Mouse (Mus musculus) forebrain, embryonic 13.5 days (tissue): Measurements from ENCODE around the gene AL607142.1. TPM values are rescaled to one million over a fixed set of nuclear protein-coding genes. Genes with fewer than 3 reads are reported as not detected.

ENCODE experiments used
- ATAC-seq: fragments of 200-750 bp; cut with Nextera tagmentation; 2 replicates; pipeline ENCODE4 v1.8.0; 2017
- H3K27ac ChIP-seq: fragments of 300-500 bp; sonication (generic); 2 replicates; pipeline ENCODE4 v1.5.1; 2015; ENCODE audit warnings: inconsistent platforms, mild to moderate bottlenecking, moderate library complexity
- H3K27me3 ChIP-seq: fragments of 300-500 bp; sonication (generic); 2 replicates; pipeline ENCODE4 v1.6.1; 2015; ENCODE audit warnings: mild to moderate bottlenecking, inconsistent platforms
- H3K36me3 ChIP-seq: fragments of 300-500 bp; sonication (generic); 2 replicates; pipeline ENCODE4 v1.6.1; 2015; ENCODE audit warnings: mild to moderate bottlenecking, inconsistent platforms; ENCODE audit not compliant: poor library complexity, severe bottlenecking
- H3K4me1 ChIP-seq: fragments of 300-500 bp; sonication (generic); 2 replicates; pipeline ENCODE4 v1.6.1; 2015; ENCODE audit warnings: inconsistent platforms
- H3K4me2 ChIP-seq: fragments of 300-500 bp; sonication (generic); 2 replicates; pipeline ENCODE4 v1.6.1; 2015; ENCODE audit warnings: inconsistent platforms, mild to moderate bottlenecking, moderate library complexity
- H3K4me3 ChIP-seq: fragments of 300-500 bp; sonication (generic); 2 replicates; pipeline ENCODE4 v1.5.1; 2015; ENCODE audit warnings: mild to moderate bottlenecking, inconsistent platforms
- H3K9ac ChIP-seq: fragments of 300-500 bp; sonication (generic); 2 replicates; pipeline ENCODE4 v1.6.1; 2015; ENCODE audit warnings: mild to moderate bottlenecking, inconsistent platforms
- H3K9me3 ChIP-seq: fragments of 300-500 bp; sonication (generic); replicated peaks from 2 replicates; pipeline ENCODE4 v1.6.1; 2016; ENCODE audit warnings: inconsistent platforms
- WGBS: fragments of 180-500 bp; shearing (Covaris S2); methylation state at CpG from one replicate; pipeline ENCODE4 v1.1.7; 2015; 5-methylcytosine and 5-hydroxymethylcytosine counted together
- polyA plus RNA-seq: library from polyadenylated mRNA; unstranded; fragments of >200 nt; fragmentation: Nextera tagmentation; extraction: Ambion mirVana; gene quantifications from 2 replicates; pipeline ENCODE4 v1.2.1, GENCODE M21; 2015

Gene AL607142.1
- polyA plus RNA-seq, 1 experiment from 2014 or later: not detected

- 88% methylated on average over 7 of the region's 7 CpGs for WGBS
- no peak for ATAC-seq
- H3K4me2 ChIP-seq: no peak overlapping the region
- no peaks in the 10 kb centered on the region for H3K9me3 ChIP-seq
- no peaks in the 10 kb centered on the region for H3K36me3 ChIP-seq
- H3K4me1 ChIP-seq: peaks cover 26% of the 10 kb centered on the region
- no peak overlapping the region for H3K9ac ChIP-seq
- no peak overlapping the region for H3K4me3 ChIP-seq
- H3K27ac ChIP-seq: no peak overlapping the region
- H3K27me3 ChIP-seq: 0 out of 2 replicates have a peak, but pooled peaks cover 5% of the 10 kb centered on the region
Measured at GRCm38 (mm10) chr4:120042480-120042879, 22.3 kb upstream of the AL607142.1 start.

GRCm38 (mm10) chr4:120044612-120045011 is 20.2 kb upstream of the AL607142.1 start:
- Histone ChIP-seq H3K9me3 (no peaks in the 10 kb centered on the region), H3K9ac (no peak overlapping the region), H3K27me3 (no peaks in the 10 kb centered on the region), H3K36me3 (no peaks in the 10 kb centered on the region), H3K4me3 (no peak overlapping the region), H3K4me2 (no peak overlapping the region), H3K27ac (peak overlapping the region; percentile 80), H3K4me1 (peaks cover 26% of the 10 kb centered on the region)
- no peak for ATAC-seq
- WGBS: 77% methylated on average over 5 of the region's 5 CpGs

DNA sequence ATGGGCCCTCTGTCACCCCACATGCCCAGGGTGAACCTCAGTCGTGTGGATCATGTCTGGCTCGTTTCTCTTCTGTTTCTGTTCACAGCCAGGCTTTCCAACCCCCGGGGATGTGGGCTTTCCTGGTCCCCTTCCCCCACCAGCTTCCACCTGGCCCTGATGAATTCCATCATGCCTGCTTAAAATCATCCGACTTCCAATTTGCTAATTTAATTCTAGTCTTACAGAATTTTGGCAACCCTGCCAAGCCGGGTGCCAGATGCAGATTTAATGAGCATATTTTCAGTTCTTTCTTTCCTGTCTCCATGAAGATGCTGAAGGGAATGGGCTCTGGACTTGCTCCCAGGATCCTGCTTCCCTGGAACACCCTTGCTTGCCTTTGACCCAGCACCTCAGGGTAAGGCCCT is 19.7 kb upstream of the AL607142.1 start:
- no peak overlapping the region for H3K4me3 ChIP-seq
- peak overlapping the region; percentile 80 for H3K27ac ChIP-seq
- peak; percentile 80 for ATAC-seq
- H3K36me3 ChIP-seq: no peaks in the 10 kb centered on the region
- H3K4me1 ChIP-seq: peaks cover 26% of the 10 kb centered on the region
- H3K9ac ChIP-seq: no peak overlapping the region
- 44% methylated on average over 5 of the region's 5 CpGs for WGBS
- H3K4me2 ChIP-seq: no peak overlapping the region
- H3K9me3 ChIP-seq: no peaks in the 10 kb centered on the region
- no peaks in the 10 kb centered on the region for H3K27me3 ChIP-seq

GRCm38 (mm10) chr4:120045871-120046270 is 18.9 kb upstream of the AL607142.1 start:
- Histone ChIP-seq H3K4me1 (peaks cover 26% of the 10 kb centered on the region), H3K9ac (no peak overlapping the region), H3K4me2 (no peak overlapping the region), H3K36me3 (no peaks in the 10 kb centered on the region), H3K4me3 (no peak overlapping the region), H3K27ac (peak overlapping the region; percentile 80), H3K27me3 (no peaks in the 10 kb centered on the region), H3K9me3 (no peaks in the 10 kb centered on the region)
- no peak for ATAC-seq
- 90% methylated on average over 7 of the region's 7 CpGs for WGBS

GRCm38 (mm10) chr4:120047060-120047459 is 17.7 kb upstream of the AL607142.1 start:
- Histone ChIP-seq H3K9ac (no peak overlapping the region), H3K36me3 (no peaks in the 10 kb centered on the region), H3K9me3 (no peaks in the 10 kb centered on the region), H3K4me3 (no peak overlapping the region), H3K27ac (0 out of 2 replicates have a peak overlapping the region, but pooled peaks have one; percentile 2), H3K4me1 (peaks cover 26% of the 10 kb centered on the region), H3K27me3 (no peaks in the 10 kb centered on the region), H3K4me2 (no peak overlapping the region)
- ATAC-seq: no peak
- WGBS: 27% methylated on average over 4 of the region's 4 CpGs

GRCm38 (mm10) chr4:120048274-120048673 is 16.5 kb upstream of the AL607142.1 start:
- H3K9me3 ChIP-seq: no peaks in the 10 kb centered on the region
- no peaks in the 10 kb centered on the region for H3K36me3 ChIP-seq
- 69% methylated on average over 4 of the region's 4 CpGs for WGBS
- no peaks in the 10 kb centered on the region for H3K27me3 ChIP-seq
- H3K4me1 ChIP-seq: peaks cover 26% of the 10 kb centered on the region
- no peak overlapping the region for H3K27ac ChIP-seq
- no peak overlapping the region for H3K9ac ChIP-seq
- H3K4me2 ChIP-seq: no peak overlapping the region
- no peak for ATAC-seq
- H3K4me3 ChIP-seq: no peak overlapping the region

DNA sequence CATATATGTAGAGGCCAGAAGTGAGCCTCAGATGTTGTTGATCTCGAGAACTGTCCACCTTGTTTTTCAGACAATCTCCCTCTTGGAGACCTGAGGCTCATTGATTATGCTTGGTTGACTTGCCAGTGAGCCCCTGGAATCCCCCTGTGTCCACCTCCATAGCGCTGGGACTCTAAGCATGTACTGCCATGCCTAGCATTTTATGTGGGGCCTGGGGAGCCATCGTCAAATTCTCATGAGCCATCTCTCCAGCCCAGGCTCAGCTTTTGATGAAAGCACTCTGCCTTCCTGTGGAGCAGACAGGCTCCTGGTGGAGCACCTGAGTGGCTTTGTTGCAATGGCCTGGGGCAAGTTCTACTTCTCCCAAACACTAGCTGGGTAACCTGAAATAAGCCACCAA is 14.9 kb upstream of the AL607142.1 start:
- H3K36me3 ChIP-seq: no peaks in the 10 kb centered on the region
- WGBS: 86% methylated on average over 3 of the region's 3 CpGs
- no peak for ATAC-seq

DNA sequence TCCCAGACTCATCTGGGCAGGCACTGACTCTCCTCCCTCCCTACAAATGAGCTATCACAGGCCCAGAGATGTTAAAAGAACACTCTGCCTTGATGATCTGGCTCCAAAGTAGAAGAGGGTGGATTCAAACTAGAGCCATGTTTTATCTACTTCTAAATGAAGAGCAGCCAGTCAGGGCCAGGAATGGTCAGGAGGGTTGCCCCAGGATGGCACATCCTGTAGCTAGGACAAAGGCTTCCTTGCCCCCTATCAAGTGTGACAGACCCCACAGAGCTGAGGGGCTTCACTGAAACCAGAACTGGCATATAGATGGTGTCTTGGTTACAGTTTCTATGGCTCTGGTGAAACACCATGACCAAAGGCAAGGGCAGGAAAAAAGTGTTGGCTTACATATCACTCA is 12.3 kb upstream of the AL607142.1 start:
- no peak overlapping the region for H3K27ac ChIP-seq
- H3K4me2 ChIP-seq: no peak overlapping the region
- H3K9ac ChIP-seq: no peak overlapping the region
- ATAC-seq: no peak
- H3K9me3 ChIP-seq: no peaks in the 10 kb centered on the region
- H3K27me3 ChIP-seq: no peaks in the 10 kb centered on the region
- H3K4me3 ChIP-seq: no peak overlapping the region
- H3K4me1 ChIP-seq: no peaks in the 10 kb centered on the region
- H3K36me3 ChIP-seq: no peaks in the 10 kb centered on the region

More for the DNA sequence above, 14.9 kb upstream of the AL607142.1 start:
- H3K4me2 ChIP-seq: no peak overlapping the region
- H3K9me3 ChIP-seq: no peaks in the 10 kb centered on the region
- no peak overlapping the region for H3K9ac ChIP-seq
- peaks cover 23% of the 10 kb centered on the region for H3K4me1 ChIP-seq
- no peak overlapping the region for H3K27ac ChIP-seq
- H3K27me3 ChIP-seq: no peaks in the 10 kb centered on the region
- no peak overlapping the region for H3K4me3 ChIP-seq

- H3K27ac ChIP-seq: no peak overlapping the region
- H3K4me2 ChIP-seq: no peak overlapping the region
- H3K36me3 ChIP-seq: no peaks in the 10 kb centered on the region
- H3K4me1 ChIP-seq: no peaks in the 10 kb centered on the region
- no peak for ATAC-seq
- no peak overlapping the region for H3K9ac ChIP-seq
- H3K9me3 ChIP-seq: no peaks in the 10 kb centered on the region
- no peaks in the 10 kb centered on the region for H3K27me3 ChIP-seq
- H3K4me3 ChIP-seq: no peak overlapping the region
- WGBS: 94% methylated on average over 11 of the region's 11 CpGs
Measured at GRCm38 (mm10) chr4:120053026-120054005, 11.5 kb upstream of the AL607142.1 start.

GRCm38 (mm10) chr4:120054145-120054544 is 10.7 kb upstream of the AL607142.1 start:
- no peaks in the 10 kb centered on the region for H3K4me1 ChIP-seq
- H3K4me3 ChIP-seq: no peak overlapping the region
- H3K4me2 ChIP-seq: no peak overlapping the region
- H3K9me3 ChIP-seq: no peaks in the 10 kb centered on the region
- no peak overlapping the region for H3K9ac ChIP-seq
- H3K27me3 ChIP-seq: no peaks in the 10 kb centered on the region
- 79% methylated on average over 9 of the region's 9 CpGs for WGBS
- H3K36me3 ChIP-seq: no peaks in the 10 kb centered on the region
- no peak overlapping the region for H3K27ac ChIP-seq
- no peak for ATAC-seq

GRCm38 (mm10) chr4:120056451-120056850 is 8.3 kb upstream of the AL607142.1 start:
- Histone ChIP-seq H3K4me3 (no peak overlapping the region), H3K36me3 (no peaks in the 10 kb centered on the region), H3K27ac (no peak overlapping the region), H3K4me1 (no peaks in the 10 kb centered on the region), H3K4me2 (no peak overlapping the region), H3K27me3 (no peaks in the 10 kb centered on the region), H3K9ac (no peak overlapping the region), H3K9me3 (no peaks in the 10 kb centered on the region)
- no peak for ATAC-seq
- 84% methylated on average over 9 of the region's 9 CpGs for WGBS

DNA sequence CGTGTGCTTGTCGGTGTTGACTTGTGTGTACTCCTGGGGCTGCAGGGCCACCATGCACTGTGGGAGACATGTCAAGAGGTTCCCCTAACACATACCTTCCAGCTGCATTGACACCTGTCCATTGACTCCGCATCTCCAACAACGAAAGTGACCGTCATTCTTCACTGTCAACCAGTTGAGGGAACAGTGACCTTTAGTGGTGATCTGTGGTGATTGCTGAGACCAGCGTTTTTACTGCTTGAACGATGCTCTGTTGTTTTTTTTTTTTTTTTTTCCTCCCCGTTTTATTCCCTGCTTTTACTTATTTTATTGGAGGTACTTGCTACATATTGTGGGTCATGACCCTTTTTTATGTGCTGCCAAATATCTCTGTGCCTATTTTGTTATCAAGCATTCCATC is 7.3 kb upstream of the AL607142.1 start:
- no peaks in the 10 kb centered on the region for H3K4me1 ChIP-seq
- H3K4me3 ChIP-seq: no peak overlapping the region
- H3K9ac ChIP-seq: no peak overlapping the region
- no peak overlapping the region for H3K27ac ChIP-seq
- H3K9me3 ChIP-seq: no peaks in the 10 kb centered on the region
- no peaks in the 10 kb centered on the region for H3K27me3 ChIP-seq
- H3K4me2 ChIP-seq: no peak overlapping the region
- no peak for ATAC-seq
- no peaks in the 10 kb centered on the region for H3K36me3 ChIP-seq
- 86% methylated on average over 8 of the region's 8 CpGs for WGBS
